Mouse (Mus musculus): ENCODE results near the gene Selenon.

The Selenon gene

DNA sequence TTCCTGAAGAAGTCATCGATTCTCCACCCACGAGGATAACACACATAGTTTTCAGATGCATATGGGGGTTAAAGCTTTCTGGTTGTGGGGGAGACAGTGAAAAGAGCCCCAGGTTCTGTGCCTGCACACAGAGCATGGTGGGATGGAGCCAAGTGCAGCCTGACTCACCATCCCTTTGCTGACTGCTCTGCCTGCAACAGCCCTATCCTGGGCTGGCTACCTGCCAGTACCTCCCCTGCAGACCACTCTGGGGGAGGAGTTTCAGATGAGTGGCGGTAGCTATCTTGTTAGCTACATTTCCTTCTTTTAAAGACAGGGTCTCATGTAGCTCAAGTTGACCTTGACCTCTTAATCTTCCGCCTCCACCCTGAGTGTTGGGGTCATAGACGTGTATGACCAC, 26.4 kb upstream of the Selenon start:
- no peak for DNase-seq (ENCODE audit: low spot score in 2 of 2)

- no peak for DNase-seq (ENCODE audit: low spot score in 2 of 2)
Measured at GRCm38 (mm10) chr4:134577281-134577680, 25.3 kb upstream of the Selenon start.

GRCm38 (mm10) chr4:134575486-134575885, 23.5 kb upstream of the Selenon start:
- DNase-seq (ENCODE audit: low spot score in 2 of 2), result no peak

- DNase-seq (ENCODE audit: low spot score in 2 of 2), result no peak
Measured at GRCm38 (mm10) chr4:134572449-134573300, 20.7 kb upstream of the Selenon start.

DNA sequence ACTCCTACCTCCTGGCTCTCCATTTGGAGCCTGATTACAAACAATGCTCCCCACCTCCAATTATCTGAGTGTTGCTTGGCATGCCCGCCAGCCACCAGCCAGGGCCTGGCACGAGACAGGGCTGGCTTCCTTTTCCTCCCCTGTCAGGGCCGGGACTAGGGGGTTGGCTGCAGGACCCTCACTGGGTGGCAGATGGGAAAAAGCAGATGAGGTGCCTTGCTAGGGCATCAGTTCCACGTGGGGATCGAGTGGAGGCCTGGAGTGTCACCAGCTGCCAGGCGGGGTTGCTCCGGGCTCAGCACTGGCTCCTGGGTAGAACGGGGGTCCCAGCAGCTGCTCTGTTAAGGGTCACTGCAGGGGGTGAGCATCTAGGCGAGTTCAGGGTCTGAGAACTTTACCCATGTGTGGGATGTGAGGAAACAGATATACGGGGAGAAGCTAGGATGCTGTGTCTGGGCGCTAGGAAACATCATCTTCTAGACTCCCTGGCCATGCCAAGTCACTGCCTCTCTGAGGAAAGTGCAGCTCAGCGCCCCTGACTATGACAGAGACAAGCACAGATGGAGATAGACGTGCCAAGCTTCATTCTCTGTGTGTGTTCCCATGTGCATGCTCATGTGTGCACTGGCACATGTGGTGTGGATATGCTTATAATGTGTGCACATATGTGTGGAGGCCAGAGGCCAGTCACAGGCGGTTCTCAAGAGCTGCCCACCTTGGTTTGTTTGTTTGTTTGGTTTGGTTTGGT, 18.9 kb upstream of the Selenon start:
- DNase-seq (ENCODE audit: low spot score in 2 of 2), result no peak

GRCm38 (mm10) chr4:134569831-134570230, 17.9 kb upstream of the Selenon start:
- no peak for DNase-seq (ENCODE audit: low spot score in 2 of 2)

- no peak for DNase-seq (ENCODE audit: low spot score in 2 of 2)
Measured at GRCm38 (mm10) chr4:134569205-134569604, 17.2 kb upstream of the Selenon start.

- DNase-seq (ENCODE audit: low spot score in 2 of 2), result no peak
Measured at GRCm38 (mm10) chr4:134567377-134568226, 15.6 kb upstream of the Selenon start.

DNA sequence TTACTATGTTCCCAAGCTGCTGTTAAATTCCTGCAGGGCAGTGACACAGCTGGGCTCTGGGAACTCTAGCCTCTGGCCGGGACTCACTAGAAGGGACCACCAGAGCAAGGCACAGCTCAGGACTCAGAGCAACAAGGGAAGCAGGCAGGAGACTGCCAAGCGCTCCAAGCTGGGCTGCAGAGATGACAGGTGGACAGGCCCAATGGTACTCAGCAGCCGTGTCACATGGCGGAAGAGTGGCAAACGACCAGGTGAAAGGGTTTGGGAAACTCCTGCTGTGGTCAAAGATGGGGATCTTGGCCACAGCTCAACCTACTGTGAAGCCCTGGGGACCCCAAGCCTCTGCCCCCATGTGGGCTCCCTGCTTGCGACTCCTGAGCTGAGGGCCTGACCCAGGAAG, 12.1 kb upstream of the Selenon start:
- DNase-seq (ENCODE audit: low spot score in 2 of 2), result no peak

- DNase-seq (ENCODE audit: low spot score in 2 of 2), result no peak
Measured at GRCm38 (mm10) chr4:134563624-134564023, 11.7 kb upstream of the Selenon start.

- DNase-seq (ENCODE audit: low spot score in 2 of 2), result no peak
Measured at GRCm38 (mm10) chr4:134562014-134562413, 10.0 kb upstream of the Selenon start.

DNA sequence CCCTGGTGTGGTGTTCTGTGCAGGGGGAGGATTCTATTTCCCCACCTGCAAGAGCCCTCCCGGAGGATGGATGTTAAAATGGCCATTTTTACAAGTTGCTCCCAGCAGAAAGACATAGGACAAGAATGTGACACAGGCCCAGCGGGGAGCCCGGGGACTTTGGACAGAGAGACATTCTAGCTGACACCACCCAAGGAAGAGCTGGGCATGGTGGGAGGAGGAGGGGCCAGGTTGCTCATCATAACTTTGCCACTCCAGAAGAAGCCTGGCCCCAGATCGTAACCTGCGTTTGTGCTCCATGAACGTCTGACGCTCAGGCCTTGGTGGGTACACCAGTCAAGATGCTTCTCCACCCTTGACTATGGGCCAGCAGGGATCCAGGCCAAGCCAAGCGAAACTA, 8.7 kb upstream of the Selenon start:
- DNase-seq (ENCODE audit: low spot score in 2 of 2), result no peak

DNA sequence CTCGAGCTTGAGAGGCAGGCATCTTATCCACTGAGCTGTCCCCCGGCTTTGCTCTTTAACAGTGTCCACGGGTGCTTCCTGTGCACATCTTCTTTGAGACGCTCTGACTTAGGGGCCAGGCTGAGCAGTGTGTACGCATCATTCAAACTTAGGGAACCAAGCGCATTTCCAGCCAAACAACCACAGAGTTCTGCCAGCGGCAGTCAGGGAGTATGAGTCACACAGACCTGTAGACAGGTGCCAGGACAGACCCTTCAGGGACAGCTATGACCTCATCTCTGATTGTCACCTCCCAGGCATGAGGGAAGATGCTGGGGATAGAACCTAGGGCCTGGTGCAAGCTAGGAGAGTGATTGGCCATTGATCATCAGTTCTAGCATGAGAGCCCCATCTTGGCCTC, 7.2 kb upstream of the Selenon start:
- DNase-seq (ENCODE audit: low spot score in 2 of 2), result no peak

DNA sequence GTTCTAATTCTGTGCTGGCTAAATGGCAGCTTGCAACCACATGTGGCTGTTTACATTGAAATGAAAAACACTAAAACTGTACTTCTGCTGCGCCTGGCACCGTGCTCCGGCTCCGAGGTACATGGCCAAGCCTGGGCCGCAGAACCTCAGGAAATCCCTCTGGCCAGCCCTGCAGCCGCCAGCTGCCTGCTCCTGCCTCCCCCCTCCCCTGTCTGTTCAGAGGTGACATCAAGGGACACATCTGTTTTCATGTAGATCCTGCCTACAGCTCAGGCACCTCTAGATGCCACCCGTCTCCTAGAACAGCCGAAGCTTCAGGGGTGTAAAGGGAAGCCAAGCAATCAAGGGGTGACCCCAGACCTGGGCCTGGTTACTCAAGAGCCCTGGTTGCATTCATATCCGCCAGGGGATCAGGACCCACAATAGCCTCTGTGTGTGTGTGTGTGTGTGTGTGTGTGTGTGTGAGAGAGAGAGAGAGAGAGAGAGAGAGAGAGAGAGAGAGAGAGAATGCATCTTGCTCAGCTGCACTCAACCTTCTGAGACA, 6.7 kb upstream of the Selenon start:
- no peak for DNase-seq (ENCODE audit: low spot score in 2 of 2)

DNA sequence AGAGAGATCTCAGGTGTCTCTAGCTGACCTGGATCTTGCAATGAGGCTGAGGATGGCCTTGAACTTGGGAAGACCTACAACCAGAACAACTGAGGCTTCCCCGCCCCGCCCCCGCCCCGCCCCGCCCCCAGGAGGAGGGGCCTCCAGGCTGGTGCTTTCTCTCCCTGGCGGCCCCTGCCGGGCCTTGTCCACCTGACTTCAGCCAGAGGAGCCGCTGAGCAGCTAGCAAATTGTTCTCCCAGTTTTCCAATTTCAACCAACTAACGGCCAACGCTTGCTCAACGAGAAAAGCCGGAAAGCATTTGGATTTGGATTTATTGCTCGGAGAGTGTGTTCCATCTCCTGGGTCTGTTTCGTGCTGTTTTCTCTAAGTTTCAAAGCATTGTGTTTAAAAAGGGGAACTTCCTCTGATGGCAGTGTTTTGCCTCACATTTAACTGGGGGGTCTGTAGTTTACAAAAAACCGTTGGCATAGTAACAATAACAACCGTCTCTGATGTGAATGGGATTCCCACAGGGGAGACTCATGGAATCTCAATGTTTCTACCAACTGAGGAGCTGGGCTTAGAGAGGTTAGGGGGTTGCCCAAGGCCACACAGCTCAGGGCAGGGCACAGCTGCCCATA, 5.8 kb upstream of the Selenon start:
- DNase-seq (ENCODE audit: low spot score in 2 of 2), result no peak

- DNase-seq (ENCODE audit: low spot score in 2 of 2), result no peak
Measured at GRCm38 (mm10) chr4:134555956-134556580, 4.1 kb upstream of the Selenon start.

DNA sequence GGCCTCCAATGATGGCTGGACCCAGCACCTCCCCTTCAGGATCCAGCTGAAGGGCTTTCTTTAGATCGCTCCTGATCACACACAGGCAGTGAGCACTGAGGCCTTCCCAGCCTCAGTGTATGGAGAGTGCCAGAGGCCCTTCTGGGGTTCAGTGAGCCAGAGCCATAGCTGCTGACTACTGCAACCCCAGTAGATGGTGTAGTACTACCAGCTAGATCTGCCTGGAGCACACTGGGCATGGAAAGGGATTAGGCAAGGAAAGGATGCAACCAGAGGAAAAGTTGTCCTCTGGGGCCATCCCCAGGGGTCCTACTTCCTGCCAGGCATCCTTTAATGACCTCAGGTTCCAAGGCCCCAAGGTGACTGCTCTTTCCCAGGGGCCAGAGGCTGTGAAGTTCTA, 1.7 kb upstream of the Selenon start:
- DNase-seq (ENCODE audit: low spot score in 2 of 2), result no peak

DNA sequence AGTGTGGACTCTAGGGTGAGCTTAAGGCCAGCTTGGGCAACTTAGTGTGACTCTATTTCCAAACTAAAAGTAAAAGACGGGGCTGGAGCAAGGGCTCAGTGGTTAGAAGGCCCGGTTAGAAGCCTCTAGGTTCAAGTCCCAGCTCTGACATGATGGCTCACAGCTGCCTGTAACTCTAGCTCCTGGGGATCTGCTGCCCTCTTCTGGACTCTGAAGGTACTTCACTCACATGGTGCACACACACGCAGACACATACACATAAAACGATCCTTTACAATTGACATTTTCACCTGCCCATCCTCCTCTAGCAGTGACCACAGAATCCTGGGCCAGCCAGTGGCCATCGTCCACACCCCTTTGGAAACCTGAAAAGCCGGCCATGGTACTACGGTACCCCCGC, 2.1 kb downstream of the Selenon start:
- no peak for DNase-seq (ENCODE audit: low spot score in 2 of 2)

DNA sequence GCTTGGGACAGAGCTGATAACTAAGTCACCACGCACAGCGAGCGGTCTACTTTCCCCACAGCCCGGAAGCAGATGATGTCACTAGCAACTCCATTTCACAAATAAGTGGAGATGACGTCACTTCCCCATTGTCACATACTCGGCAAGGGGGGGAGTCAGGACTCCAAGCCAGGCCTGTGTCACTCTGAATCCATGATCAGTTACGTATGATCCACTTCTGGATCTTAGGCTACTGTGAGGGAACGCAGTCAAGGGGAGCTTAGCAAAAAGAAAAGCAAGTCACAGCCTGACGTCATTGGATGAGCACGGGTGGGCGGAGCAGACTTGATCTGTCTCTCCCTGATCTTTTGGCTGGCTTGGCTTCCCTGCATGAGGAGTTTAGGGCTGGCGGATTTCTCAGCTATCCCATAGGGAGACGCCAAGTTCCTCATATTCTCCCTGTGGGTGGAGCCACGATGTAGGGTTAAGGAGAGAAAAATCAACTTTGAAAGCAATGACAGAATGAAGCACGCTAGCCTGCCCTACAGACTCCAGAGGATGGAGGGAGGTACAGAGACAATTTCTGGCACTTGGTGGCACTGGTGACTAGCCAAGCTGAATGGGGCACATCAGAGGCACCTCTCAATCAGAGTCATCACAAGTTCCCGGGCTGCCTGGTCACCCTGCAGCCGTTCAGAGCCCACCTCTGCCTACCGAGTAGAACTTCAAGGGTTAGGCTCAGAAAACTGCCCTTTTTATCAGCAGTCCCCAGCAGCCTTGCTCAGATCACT, 3.6 kb downstream of the Selenon start:
- DNase-seq (ENCODE audit: low spot score in 2 of 2), result no peak

All from frontal cortex, postnatal 10 days (tissue).